Mouse (Mus musculus) splenic B cell, adult 2 months (primary cell): Measurements from ENCODE around the gene Txndc9.
"Not testable (repeated sequence)": the region's sequence is repeated elsewhere in the genome, so short reads cannot be mapped to it uniquely, and the experiment has no call there.

Experiments used
- DNase-seq: peaks from one replicate; pipeline ENCODE4 v3.0.0-alpha.2; 2011; ENCODE audit warnings: low read depth, low spot score
- H3K27me3 ChIP-seq: 2 replicates; pipeline ENCODE4 v1.6.1; 2012; ENCODE audit warnings: mild to moderate bottlenecking, low read length, moderate library complexity, mixed read lengths; ENCODE audit not compliant: control insufficient read depth, poor library complexity, insufficient read depth, severe bottlenecking
- H3K36me3 ChIP-seq: 2 replicates; pipeline ENCODE4 v1.6.1; 2012; ENCODE audit warnings: mild to moderate bottlenecking, low read length, moderate library complexity, mixed read lengths; ENCODE audit not compliant: control insufficient read depth, poor library complexity, insufficient read depth, severe bottlenecking

Txndc9 gene

GRCm38 (mm10) chr1:37998371-37999199 is 892 bp upstream of the Txndc9 start:
- Histone ChIP-seq H3K36me3 (peaks cover 11% of the 10 kb centered on the region; the same call in 1 of the 2 replicates), H3K27me3 (no peaks in the 10 kb centered on the region)
- peak; percentile 20 for DNase-seq

- peak; percentile 99 for DNase-seq
- Histone ChIP-seq H3K36me3 (peaks cover 12% of the 10 kb centered on the region; the same call in 1 of the 2 replicates), H3K27me3 (no peaks in the 10 kb centered on the region)
Observed at GRCm38 (mm10) chr1:37996877-37997484, 712 bp downstream of the Txndc9 start.

DNA sequence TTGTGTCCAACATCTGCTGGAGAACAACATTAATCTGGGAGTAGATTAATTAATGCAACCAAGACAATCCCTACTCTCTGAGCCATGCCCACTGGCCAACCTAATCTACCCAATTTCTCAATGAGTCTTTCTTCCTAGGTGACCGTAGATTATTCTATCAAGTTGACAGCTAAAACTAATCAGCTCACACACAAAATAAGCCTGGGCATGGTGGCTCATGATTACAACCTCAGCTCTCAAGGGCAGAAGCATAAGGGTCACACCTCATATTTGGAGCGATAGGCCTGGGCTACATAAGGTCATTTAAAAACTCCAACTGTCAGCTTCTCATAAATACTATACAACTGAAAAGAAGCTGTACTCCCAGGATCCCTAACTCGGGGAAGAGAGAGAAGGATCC is 1.5 kb downstream of the Txndc9 start:
- no peaks in the 10 kb centered on the region for H3K27me3 ChIP-seq
- H3K36me3 ChIP-seq, result peaks cover 13% of the 10 kb centered on the region; the same call in 1 of the 2 replicates
- no peak for DNase-seq

DNA sequence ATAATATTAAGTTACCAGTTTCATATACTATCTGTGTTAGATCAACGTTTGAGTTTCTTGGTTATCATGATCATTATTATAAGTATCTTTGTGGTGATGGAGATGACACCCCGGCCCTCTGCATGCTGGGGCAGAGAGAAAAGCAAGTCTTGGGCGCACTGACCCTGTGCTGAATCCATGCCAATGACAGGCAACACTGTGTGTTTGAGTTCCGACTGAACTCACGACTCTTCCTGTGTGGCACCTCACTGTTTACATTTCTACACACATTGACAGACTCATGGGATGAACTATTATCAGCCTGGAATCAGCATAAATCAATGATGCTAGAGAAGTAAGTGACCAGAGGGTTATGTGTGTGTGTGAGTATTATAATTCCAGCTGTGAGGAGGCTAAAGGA is 9.8 kb downstream of the Txndc9 start:
- DNase-seq, result no peak
- H3K27me3 ChIP-seq, result no peaks in the 10 kb centered on the region
- H3K36me3 ChIP-seq, result peaks cover 16% of the 10 kb centered on the region

DNA sequence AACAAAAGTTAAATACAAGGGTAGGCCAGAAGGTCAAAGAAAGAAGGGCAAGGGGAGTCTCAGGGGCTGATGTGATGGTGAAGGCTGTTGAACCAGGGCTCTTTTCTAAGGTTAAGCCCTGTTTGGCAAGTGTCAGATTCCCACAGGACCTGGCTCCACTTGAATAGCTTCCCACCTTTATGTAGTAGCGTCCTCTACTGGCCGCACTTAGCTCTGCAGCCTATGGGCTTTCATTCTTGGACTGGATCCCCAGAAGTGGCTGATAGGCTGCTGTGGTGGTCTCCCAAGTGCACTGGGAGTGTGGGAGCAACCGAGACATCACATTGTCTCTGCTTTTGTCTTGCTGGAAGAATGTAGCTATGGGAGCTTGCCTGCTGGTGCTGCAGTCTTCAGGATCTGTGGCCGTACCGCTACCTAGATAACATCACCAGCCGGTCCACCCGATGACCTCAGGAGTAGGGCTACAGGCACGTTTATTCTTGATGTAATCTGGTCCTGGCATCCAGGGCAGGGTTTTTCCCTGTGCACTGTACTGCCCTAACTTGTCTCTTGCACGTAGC is 11.8 kb downstream of the Txndc9 start:
- no peaks in the 10 kb centered on the region for H3K27me3 ChIP-seq
- H3K36me3 ChIP-seq, result peaks cover 11% of the 10 kb centered on the region
- DNase-seq, result peak; percentile 17

GRCm38 (mm10) chr1:37984326-37984725 is 13.4 kb downstream of the Txndc9 start:
- DNase-seq, result no peak
- Histone ChIP-seq H3K27me3 (no peaks in the 10 kb centered on the region), H3K36me3 (peaks cover 5% of the 10 kb centered on the region)

DNA sequence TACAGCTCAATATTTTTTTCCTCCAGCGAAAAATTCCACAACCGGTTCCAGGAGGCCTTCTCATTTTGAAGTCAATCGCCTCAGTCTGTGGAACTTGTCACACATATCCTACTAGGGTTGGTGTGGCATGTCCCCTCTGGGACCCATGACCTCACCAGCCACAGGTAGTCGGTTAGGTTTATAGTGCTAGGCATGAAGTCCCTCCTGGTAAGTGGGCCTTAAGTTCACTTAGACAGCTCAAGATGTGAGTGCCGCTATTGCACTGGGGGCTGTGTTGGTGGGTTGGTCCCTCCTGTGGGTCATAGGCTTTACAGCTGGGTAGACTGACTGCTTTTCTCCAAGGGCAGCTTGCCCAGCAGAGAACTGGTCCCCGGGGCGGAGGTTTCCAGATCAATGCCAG is 20.4 kb downstream of the Txndc9 start:
- H3K36me3 ChIP-seq, result no peaks in the 10 kb centered on the region
- no peaks in the 10 kb centered on the region for H3K27me3 ChIP-seq
- no peak for DNase-seq

DNA sequence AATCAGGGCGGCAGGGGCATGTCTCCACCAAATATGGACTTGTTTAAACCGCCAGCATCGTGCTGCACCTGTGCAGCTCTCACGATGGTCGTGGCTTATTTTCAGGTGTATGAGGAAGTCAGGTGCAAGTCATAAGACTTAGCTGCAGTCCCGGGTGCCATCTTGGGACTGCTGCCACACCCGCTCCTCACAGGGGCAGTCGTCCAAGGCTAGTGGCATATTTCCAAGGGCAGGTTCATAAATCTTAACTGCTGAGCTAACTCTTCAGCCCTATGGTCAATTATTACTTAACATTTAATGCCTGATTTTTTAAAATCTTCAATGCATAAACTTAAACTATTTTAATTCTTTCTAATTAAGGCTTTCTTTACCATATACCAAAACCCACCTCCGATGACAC is 21.0 kb downstream of the Txndc9 start:
- H3K36me3 ChIP-seq, DNase-seq, H3K27me3 ChIP-seq: not testable (repeated sequence)

DNA sequence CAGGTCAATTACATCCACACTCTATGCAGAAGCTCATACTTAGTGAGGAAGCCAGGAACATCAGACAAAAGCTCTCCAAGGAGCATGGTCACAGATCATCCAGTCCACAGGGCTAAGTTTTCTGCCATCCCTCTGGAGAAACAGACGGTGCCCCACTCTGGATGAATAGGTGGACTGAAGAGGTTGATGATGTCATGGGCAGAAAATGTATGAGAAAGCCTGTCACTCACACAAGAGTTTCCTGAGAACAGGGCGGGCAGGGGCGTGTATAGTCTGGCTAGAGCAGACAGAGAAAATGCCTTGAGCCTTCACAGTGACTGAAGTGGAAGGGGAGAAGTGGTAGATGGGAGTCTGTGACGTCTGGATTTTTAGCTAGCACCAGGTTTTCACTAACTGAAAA is 26.2 kb downstream of the Txndc9 start:
- no peak for DNase-seq
- H3K27me3 ChIP-seq, result no peaks in the 10 kb centered on the region
- H3K36me3 ChIP-seq, result no peaks in the 10 kb centered on the region

GRCm38 (mm10) chr1:37968746-37969145 is 28.9 kb downstream of the Txndc9 start:
- H3K27me3 ChIP-seq, result no peaks in the 10 kb centered on the region
- no peak for DNase-seq
- no peaks in the 10 kb centered on the region for H3K36me3 ChIP-seq

DNA sequence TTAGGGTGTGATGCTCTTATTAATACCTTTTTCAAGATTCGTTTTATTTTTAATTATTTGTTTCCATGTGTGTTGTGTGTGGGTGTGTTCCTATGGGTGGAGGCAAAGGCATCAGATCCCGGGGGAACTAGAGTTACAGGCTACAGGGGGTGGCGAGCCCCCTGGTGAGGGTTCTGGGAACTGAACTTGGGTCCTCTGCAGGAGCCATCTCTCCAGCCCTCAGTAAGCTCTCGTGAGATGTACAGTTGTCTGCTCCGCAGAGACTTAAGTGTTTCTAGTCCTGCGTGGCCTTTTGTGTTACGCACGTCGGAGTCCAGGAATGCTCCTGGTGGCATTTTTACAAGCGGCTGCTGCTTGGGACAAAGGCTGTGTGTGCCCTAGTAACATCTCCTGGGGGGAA is 32.1 kb downstream of the Txndc9 start:
- no peaks in the 10 kb centered on the region for H3K36me3 ChIP-seq
- H3K27me3 ChIP-seq, result no peaks in the 10 kb centered on the region
- no peak for DNase-seq

- DNase-seq, result no peak
- no peaks in the 10 kb centered on the region for H3K36me3 ChIP-seq
Observed at GRCm38 (mm10) chr1:37959486-37959885, 38.2 kb downstream of the Txndc9 start.

GRCm38 (mm10) chr1:37958516-37958915 is 39.2 kb downstream of the Txndc9 start:
- DNase-seq, result no peak
- H3K36me3 ChIP-seq, result no peaks in the 10 kb centered on the region
- no peaks in the 10 kb centered on the region for H3K27me3 ChIP-seq

More at GRCm38 (mm10) chr1:37959486-37959885, 38.2 kb downstream of the Txndc9 start:
- H3K27me3 ChIP-seq, result no peaks in the 10 kb centered on the region

DNA sequence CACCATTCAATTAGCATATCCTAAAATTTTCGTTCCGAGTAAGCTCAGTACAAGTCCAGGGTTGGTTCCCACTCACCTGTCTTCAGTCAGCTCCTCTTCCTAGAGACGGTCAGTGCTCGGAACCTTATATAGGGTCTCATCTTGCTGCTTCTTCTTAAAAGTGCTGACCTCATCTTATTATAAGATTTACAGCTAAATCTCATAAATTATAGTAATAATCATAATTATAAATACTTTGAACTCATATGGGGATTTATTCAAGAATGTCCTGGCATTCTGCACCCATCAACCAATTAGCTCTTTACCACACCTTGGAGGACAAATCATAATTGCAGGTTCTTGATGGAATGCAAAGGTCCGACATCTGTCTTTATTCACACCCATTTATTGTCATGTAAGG is 40.0 kb downstream of the Txndc9 start, which contains the start of gene Lyg1:
Lyg1 (minus strand) TSS at position 101 of the 400 bp plus-strand sequence.
- no peak for DNase-seq
- no peaks in the 10 kb centered on the region for H3K27me3 ChIP-seq
- no peaks in the 10 kb centered on the region for H3K36me3 ChIP-seq
